Mouse (Mus musculus): Measurements from ENCODE around the gene Kif1c. TPM values are rescaled to one million over a fixed set of nuclear protein-coding genes. Genes with fewer than 3 reads are reported as not detected.

The Kif1c gene
- total RNA-seq (2023) = 26.1 TPM

DNA sequence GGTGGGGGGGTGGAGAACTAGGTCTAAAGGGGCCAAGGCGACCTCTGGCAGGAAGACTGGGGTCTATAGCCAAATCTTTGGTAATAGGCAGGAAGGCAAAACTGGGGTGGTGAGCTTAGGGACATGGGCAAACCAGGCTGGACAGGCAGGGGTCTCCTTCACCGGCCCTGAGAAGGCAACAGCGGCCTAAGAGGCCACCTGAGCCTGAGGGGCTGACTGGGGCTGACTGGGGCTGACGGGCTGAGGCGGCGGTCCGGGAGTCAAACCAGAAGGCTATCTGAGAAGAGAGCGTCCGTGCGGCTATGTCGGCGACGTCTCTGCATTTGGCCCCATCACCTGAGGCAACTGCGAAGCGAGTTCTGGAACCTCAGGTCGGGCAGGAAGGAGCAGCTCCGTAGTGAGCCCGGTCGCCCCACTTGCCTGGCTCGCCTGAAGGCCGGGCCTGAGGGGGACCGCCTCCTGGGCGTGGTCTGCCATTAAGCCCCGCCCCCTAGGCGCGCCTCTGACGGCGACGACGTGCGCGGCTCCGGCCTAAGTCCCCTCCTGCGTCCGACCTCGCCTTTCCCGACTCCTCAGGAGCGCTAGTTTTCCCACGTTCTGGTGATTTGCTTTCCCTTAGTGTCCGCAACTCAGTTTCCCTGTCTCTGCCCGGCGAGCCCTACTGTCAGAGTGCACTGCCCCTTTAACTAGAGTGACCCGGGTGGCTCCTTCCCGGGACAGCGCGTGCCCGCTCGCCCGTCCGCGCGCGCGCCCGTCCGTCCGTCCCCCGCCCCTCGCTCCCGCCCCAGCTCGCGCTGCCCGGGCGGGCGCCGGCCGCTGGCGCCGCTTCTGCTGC is at the start of gene Kif1c, which contains the start of gene Inca1:
Gene Kif1c, plus strand, starts transcription at position 827 of the 835 bp plus-strand sequence.
Gene Inca1, minus strand, starts transcription at position 434 of the 835 bp plus-strand sequence.

DNA sequence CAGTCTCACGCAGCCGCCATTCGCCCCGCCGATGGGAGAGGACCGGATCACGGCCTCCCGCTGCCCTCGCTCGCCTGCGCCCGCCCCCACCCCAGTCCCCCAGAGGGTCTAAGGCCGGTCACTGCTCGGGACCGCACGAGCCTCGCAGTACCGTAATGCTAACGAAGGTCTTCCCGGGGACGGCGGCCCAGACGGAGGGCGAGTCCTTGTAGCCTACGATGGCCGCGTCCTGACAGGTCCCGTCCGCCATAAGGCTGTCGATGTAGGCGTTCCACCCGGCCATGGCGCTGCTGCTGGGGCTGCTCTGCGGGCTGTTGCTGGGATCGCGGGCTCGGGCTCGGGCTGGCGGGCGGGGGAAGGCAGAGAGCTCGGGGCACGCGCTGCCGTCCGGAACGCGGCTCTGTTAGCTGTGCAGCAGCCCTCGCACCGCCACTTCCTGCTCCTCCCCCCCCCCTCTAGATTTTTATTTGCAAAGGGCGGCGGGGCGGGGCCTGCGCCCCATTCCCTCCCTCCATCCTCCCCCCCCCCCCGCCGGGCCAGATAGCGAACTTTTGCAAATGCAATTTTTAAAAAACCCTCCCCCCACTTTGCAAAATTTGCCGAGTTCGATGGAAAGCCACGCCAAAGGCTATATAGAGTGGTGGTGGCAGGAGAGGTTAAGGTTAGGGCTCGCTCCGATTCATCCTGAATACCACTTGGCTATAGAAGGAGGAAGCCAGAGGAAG is 46.0 kb upstream of the Kif1c start, which contains the start of gene Pfn1:
Gene Pfn1, minus strand, starts transcription at position 447 of the 725 bp plus-strand sequence.

DNA sequence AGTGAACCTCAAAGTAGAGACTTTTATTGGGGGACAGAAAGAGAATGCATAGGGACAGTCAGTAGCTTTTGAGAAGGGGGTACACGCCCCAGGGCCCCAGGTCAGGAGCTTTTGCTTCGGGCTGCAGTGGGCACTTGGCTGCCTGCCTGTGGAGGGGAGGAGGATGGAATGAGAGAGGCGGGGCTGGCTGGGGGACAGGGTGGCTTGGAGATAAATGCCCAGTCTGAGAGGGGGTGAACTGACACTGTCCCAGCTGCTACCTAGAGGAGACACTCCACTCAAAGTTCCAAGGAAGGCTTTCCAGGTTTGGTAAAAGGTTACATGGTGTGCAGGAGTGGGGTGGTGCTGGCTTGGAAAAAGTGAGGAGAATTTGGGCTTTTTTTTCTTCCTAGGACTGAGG is 43.4 kb upstream of the Kif1c start, which contains the start of gene Eno3:
Gene Eno3, plus strand, starts transcription at position 239 of the 400 bp plus-strand sequence.

DNA sequence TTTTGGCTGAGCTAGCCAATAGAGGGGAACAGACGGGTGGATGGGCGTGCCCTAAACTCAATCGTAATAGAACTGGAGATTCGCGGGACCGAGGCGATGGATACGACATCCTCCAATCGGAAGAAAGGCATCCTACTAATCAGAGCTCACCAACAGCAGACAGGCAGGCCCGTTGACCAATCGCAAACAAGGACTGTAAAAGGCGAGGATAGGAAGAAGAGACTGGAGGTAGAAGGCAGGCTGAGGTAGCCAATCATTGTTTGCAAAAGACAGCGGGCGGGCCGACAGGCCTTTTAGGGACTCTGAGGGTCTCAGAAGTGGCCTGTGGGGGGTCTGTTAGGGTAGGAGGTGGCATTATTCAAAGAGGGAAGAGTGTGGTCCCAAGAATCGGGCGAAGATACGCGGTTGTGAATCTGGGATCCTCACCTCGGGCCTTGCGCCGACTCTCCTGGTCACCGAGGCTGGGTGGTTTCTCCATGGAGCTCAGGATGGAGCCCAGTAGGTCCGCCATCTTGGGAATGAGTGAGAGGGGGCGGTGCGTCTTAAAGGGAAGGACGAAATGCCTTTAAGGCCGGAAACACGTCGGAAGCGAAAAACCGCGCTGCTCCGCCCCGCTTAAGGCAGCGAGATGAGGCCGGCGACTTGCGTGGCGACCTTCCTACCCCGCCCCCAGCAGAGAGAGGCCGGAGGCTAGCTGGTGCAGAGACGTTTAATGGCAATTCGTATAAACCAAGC is 31.4 kb upstream of the Kif1c start, which contains the start of gene Spag7:
Gene Spag7, minus strand, starts transcription at position 646 of the 735 bp plus-strand sequence.

DNA sequence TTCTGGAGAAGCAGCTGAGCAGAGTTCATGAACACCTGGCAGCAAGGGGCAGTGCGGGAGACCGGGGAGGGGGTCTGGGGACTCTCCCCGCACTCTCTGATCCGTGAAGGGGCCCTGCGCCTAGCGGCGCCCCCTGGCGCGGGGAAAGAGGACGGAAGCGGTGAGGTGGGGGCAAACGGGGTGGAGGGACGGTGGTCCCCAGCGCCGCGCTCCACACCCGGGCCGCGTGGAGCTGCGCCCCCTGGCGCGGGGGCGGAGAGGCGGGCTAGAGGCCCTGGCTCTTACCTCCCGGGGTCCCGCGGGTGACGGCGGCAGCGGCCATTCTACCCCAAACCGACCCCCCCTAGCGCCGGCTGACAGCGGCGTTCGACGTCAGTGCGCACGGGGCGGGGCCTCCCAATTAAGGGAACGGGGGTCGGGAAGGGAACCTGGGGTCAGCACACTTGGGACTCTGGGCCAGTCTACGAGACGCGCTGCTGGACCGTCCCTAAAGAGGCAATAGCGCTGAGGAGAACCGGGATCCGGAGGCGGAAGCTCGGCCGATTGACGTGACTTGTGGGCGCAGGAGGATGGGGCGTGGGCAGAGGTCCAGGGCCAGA is 12.6 kb upstream of the Kif1c start, which contains the start of gene Camta2:
Gene Camta2, minus strand, starts transcription at position 505 of the 599 bp plus-strand sequence.

DNA sequence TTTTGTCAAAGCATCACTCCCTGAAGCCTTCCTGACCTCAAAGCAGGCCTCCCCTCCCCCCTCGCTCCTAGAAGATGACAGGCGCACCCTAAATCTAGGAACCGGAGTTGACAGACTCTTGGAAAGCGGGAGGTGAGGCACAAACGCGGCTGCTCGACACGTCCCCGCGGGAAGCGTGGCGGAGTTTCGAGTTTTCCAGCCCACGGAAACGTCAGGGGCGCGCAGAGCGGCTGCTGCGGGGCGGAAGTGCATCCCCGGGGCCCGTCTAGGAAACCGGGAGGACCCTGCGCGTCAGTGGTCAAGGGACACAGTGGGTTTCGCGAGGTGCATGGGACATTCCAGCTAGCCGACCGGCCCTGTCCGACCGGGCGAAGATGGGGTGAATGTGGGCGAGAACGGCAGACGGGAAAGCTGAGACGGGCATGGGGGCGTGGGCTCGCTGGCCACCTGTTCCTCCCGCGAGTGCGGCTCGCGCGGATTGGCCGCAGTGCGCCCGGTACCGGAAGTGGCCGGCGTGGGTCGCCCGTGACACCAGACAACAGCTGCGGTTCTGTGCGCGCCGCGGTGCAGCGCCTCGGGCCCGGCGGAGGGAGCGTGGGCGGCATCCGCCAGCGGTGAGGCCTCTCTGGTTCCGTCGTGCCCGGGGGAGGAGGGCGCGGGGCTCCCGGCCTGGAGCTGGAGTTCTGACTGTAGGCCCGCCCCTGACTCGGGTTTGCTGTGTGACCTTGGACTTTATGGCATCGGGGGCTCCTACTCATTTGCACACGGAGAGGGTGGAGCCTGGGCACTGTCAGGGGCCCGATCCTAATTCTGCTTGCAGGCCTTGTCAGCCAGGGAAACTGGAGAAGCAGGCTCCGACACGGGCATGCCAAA is 63.8 kb downstream of the Kif1c start, which contains the start of gene Zfp3:
Gene Zfp3, plus strand, starts transcription at position 274 of the 873 bp plus-strand sequence.

Other genes starting within 250 kb of the Kif1c start
- 39.9 TPM for gene Med11, start 248.6 kb upstream of the Kif1c start, total RNA-seq (2023)
- 1.1 TPM for gene Zmynd15, start 241.1 kb upstream of the Kif1c start, total RNA-seq (2023)
- 2.3 TPM for gene Cxcl16, start 240.6 kb upstream of the Kif1c start, total RNA-seq (2023)
- 1.5 TPM for gene Tm4sf5, start 195.3 kb upstream of the Kif1c start, total RNA-seq (2023)
- not detected for gene Vmo1, start 185.9 kb upstream of the Kif1c start, total RNA-seq (2023)
- gene Gltpd2, start 181.4 kb upstream of the Kif1c start, total RNA-seq (2023) = not detected
- 129 TPM for gene Psmb6, start 175.2 kb upstream of the Kif1c start, total RNA-seq (2023)
- gene Gm40193, start 167.6 kb upstream of the Kif1c start, total RNA-seq (2023) = not detected
- 7.3 TPM for gene Pld2, start 160.5 kb upstream of the Kif1c start, total RNA-seq (2023)
- 201 TPM for gene Mink1, start 137.7 kb upstream of the Kif1c start, total RNA-seq (2023)
- gene 4930544D05Rik, start 84.7 kb upstream of the Kif1c start, total RNA-seq (2023) = 1.0 TPM
- 3.2 TPM for gene Chrne, start 81.3 kb upstream of the Kif1c start, total RNA-seq (2023)
- not detected for gene Gp1ba, start 61.4 kb upstream of the Kif1c start, total RNA-seq (2023)
- gene Rnf167, start 53.3 kb upstream of the Kif1c start, total RNA-seq (2023) = 233 TPM
- gene Slc25a11, start 53.1 kb upstream of the Kif1c start, total RNA-seq (2023) = 53.6 TPM
- 1,552 TPM for gene Pfn1, start 45.9 kb upstream of the Kif1c start, total RNA-seq (2023)
- gene Eno3, start 43.3 kb upstream of the Kif1c start, total RNA-seq (2023) = 29.3 TPM
- gene Spag7, start 31.1 kb upstream of the Kif1c start, total RNA-seq (2023) = 23.4 TPM
- gene Camta2, start 12.4 kb upstream of the Kif1c start, total RNA-seq (2023) = 37.9 TPM
- gene Inca1, start 393 bp upstream of the Kif1c start, total RNA-seq (2023) = 0.62 TPM
- 2.7 TPM for gene Zfp3, start 63.7 kb downstream of the Kif1c start, total RNA-seq (2023)
- gene Scimp, start 112.0 kb downstream of the Kif1c start, total RNA-seq (2023) = 1.5 TPM
- 34.7 TPM for gene Rabep1, start 144.2 kb downstream of the Kif1c start, total RNA-seq (2023)